Mouse (Mus musculus) hindbrain, embryonic 15.5 days (tissue): Measurements from ENCODE around the gene Qrfp. TPM values are rescaled to one million over a fixed set of nuclear protein-coding genes. Genes with fewer than 3 reads are reported as not detected.
A peak's percentile ranks its signal among the peaks of the same experiment; 100 is the strongest.

ENCODE experiments used
- ATAC-seq: fragments of 200-750 bp; cut with Nextera tagmentation; 2 replicates; pipeline ENCODE4 v1.8.0; 2017; ENCODE audit warnings: low read depth, moderate number of reproducible peaks, moderate TSS enrichment; ENCODE audit not compliant: low FRiP score
- H3K27ac ChIP-seq: fragments of 300-500 bp; sonication (generic); replicated peaks from 2 replicates; pipeline ENCODE4 v1.5.1; 2015; ENCODE audit warnings: mild to moderate bottlenecking, inconsistent platforms
- H3K27me3 ChIP-seq: fragments of 300-500 bp; sonication (generic); 2 replicates; pipeline ENCODE4 v1.6.1; 2015; ENCODE audit warnings: control low read depth, inconsistent platforms
- H3K36me3 ChIP-seq: fragments of 300-500 bp; sonication (generic); 2 replicates; pipeline ENCODE4 v1.6.1; 2015; ENCODE audit warnings: control low read depth, inconsistent platforms
- H3K4me1 ChIP-seq: fragments of 300-500 bp; sonication (generic); replicated peaks from 2 replicates; pipeline ENCODE4 v1.6.1; 2015; ENCODE audit warnings: control low read depth, inconsistent platforms
- H3K4me2 ChIP-seq: fragments of 300-500 bp; sonication (generic); 2 replicates; pipeline ENCODE4 v1.6.1; 2015; ENCODE audit warnings: moderate library complexity, mild to moderate bottlenecking, inconsistent platforms
- H3K4me3 ChIP-seq: fragments of 300-500 bp; sonication (generic); 2 replicates; pipeline ENCODE4 v1.5.1; 2015; ENCODE audit warnings: mild to moderate bottlenecking, inconsistent platforms
- H3K9ac ChIP-seq: fragments of 300-500 bp; sonication (generic); 2 replicates; pipeline ENCODE4 v1.6.1; 2015; ENCODE audit warnings: inconsistent platforms
- H3K9me3 ChIP-seq: fragments of 300-500 bp; sonication (generic); 2 replicates; pipeline ENCODE4 v1.6.1; 2016; ENCODE audit warnings: control low read depth, inconsistent platforms
- WGBS: fragments of 180-500 bp; shearing (Covaris S2); methylation state at CpG from one replicate; pipeline ENCODE4 v1.1.7; 2015; 5-methylcytosine and 5-hydroxymethylcytosine counted together
- polyA plus RNA-seq: library from polyadenylated mRNA; unstranded; fragments of >200 nt; fragmentation: Nextera tagmentation; extraction: Ambion mirVana; gene quantifications from 2 replicates; pipeline ENCODE4 v1.2.1, GENCODE M21; 2015

Gene Qrfp
- polyA plus RNA-seq, 1 experiment from 2014 or later: not detected

GRCm38 (mm10) chr2:31763271-31763670, 47.1 kb downstream of the Qrfp start:
- H3K9me3 ChIP-seq: no peaks in the 10 kb centered on the region
- no peak overlapping the region for H3K9ac ChIP-seq
- H3K36me3 ChIP-seq: no peaks in the 10 kb centered on the region
- ATAC-seq: no peak
- peak overlapping the region; percentile 24; the same call in 1 of the 2 replicates for H3K27ac ChIP-seq
- H3K4me1 ChIP-seq: peaks cover 59% of the 10 kb centered on the region
- H3K27me3 ChIP-seq: no peaks in the 10 kb centered on the region
- no peak overlapping the region for H3K4me3 ChIP-seq
- WGBS: 10% methylated on average over 2 of the region's 2 CpGs
- H3K4me2 ChIP-seq: 0 out of 2 replicates have a peak overlapping the region, but pooled peaks have one; percentile 2

- Histone ChIP-seq H3K4me3 (no peak overlapping the region), H3K27ac (peak overlapping the region; percentile 24; the same call in 1 of the 2 replicates), H3K4me2 (peak overlapping the region; percentile 2; the same call in 1 of the 2 replicates), H3K36me3 (no peaks in the 10 kb centered on the region), H3K4me1 (peaks cover 59% of the 10 kb centered on the region), H3K9me3 (no peaks in the 10 kb centered on the region), H3K27me3 (no peaks in the 10 kb centered on the region), H3K9ac (no peak overlapping the region)
- ATAC-seq: no peak
- WGBS: 10% methylated on average over 2 of the region's 2 CpGs
Observed at GRCm38 (mm10) chr2:31762853-31763252, 47.5 kb downstream of the Qrfp start.

GRCm38 (mm10) chr2:31762155-31762554, 48.2 kb downstream of the Qrfp start:
- Histone ChIP-seq H3K4me3 (no peak overlapping the region), H3K4me1 (peaks cover 54% of the 10 kb centered on the region), H3K9me3 (no peaks in the 10 kb centered on the region), H3K9ac (no peak overlapping the region), H3K27ac (no peak overlapping the region), H3K36me3 (no peaks in the 10 kb centered on the region), H3K27me3 (no peaks in the 10 kb centered on the region), H3K4me2 (peak overlapping the region; percentile 76)
- ATAC-seq: no peak
- WGBS: 29% methylated on average over 3 of the region's 3 CpGs

- H3K27me3 ChIP-seq: no peaks in the 10 kb centered on the region
- peak overlapping the region; percentile 58; the same call in 1 of the 2 replicates for H3K9ac ChIP-seq
- H3K4me3 ChIP-seq: peak overlapping the region; percentile 49
- no peak overlapping the region for H3K27ac ChIP-seq
- H3K4me1 ChIP-seq: peaks cover 54% of the 10 kb centered on the region
- 8% methylated on average over 4 of the region's 4 CpGs for WGBS
- peak overlapping the region; percentile 76 for H3K4me2 ChIP-seq
- no peaks in the 10 kb centered on the region for H3K36me3 ChIP-seq
- no peak for ATAC-seq
- H3K9me3 ChIP-seq: no peaks in the 10 kb centered on the region
Observed at GRCm38 (mm10) chr2:31761585-31761984, 48.8 kb downstream of the Qrfp start.

GRCm38 (mm10) chr2:31761115-31761531, 49.3 kb downstream of the Qrfp start:
- Histone ChIP-seq H3K36me3 (no peaks in the 10 kb centered on the region), H3K27ac (peak overlapping the region; percentile 28; the same call in 1 of the 2 replicates), H3K4me2 (peak overlapping the region; percentile 76), H3K4me1 (peaks cover 54% of the 10 kb centered on the region), H3K9ac (peak overlapping the region; percentile 58), H3K27me3 (no peaks in the 10 kb centered on the region), H3K9me3 (no peaks in the 10 kb centered on the region), H3K4me3 (peak overlapping the region; percentile 49)
- 14% methylated on average over 7 of the region's 7 CpGs for WGBS
- ATAC-seq: no peak

GRCm38 (mm10) chr2:31760486-31760885, 49.9 kb downstream of the Qrfp start:
- Histone ChIP-seq H3K27me3 (no peaks in the 10 kb centered on the region), H3K9me3 (no peaks in the 10 kb centered on the region), H3K36me3 (no peaks in the 10 kb centered on the region), H3K27ac (peak overlapping the region; percentile 28), H3K4me3 (peak overlapping the region; percentile 49), H3K4me1 (peaks cover 51% of the 10 kb centered on the region), H3K9ac (peak overlapping the region; percentile 58), H3K4me2 (peak overlapping the region; percentile 76)
- ATAC-seq: no peak
- WGBS: 4% methylated on average over 1 of the region's 1 CpGs

- ATAC-seq: peak; percentile 83
- 1% methylated on average over 42 of the region's 42 CpGs for WGBS
Observed at GRCm38 (mm10) chr2:31759751-31760460, 50.5 kb downstream of the Qrfp start.

GRCm38 (mm10) chr2:31758966-31759365, 51.4 kb downstream of the Qrfp start:
- H3K27ac ChIP-seq: no peak overlapping the region
- 0 out of 2 replicates have a peak, but pooled peaks cover 2% of the 10 kb centered on the region for H3K9me3 ChIP-seq
- H3K4me1 ChIP-seq: peaks cover 49% of the 10 kb centered on the region
- H3K9ac ChIP-seq: no peak overlapping the region
- H3K4me2 ChIP-seq: peak overlapping the region; percentile 76
- no peak overlapping the region for H3K4me3 ChIP-seq
- H3K36me3 ChIP-seq: no peaks in the 10 kb centered on the region
- no peaks in the 10 kb centered on the region for H3K27me3 ChIP-seq
- no peak for ATAC-seq
- 88% methylated on average over 5 of the region's 5 CpGs for WGBS

More at GRCm38 (mm10) chr2:31759751-31760460, 50.5 kb downstream of the Qrfp start:
- Histone ChIP-seq H3K4me1 (peaks cover 51% of the 10 kb centered on the region), H3K27me3 (no peaks in the 10 kb centered on the region), H3K4me3 (peak overlapping the region; percentile 49), H3K27ac (peak overlapping the region; percentile 28), H3K9me3 (no peaks in the 10 kb centered on the region), H3K36me3 (no peaks in the 10 kb centered on the region), H3K9ac (peak overlapping the region; percentile 58), H3K4me2 (peak overlapping the region; percentile 76)

- Histone ChIP-seq H3K9ac (no peak overlapping the region), H3K4me3 (no peak overlapping the region), H3K4me2 (no peak overlapping the region), H3K4me1 (peaks cover 37% of the 10 kb centered on the region), H3K9me3 (0 out of 2 replicates have a peak, but pooled peaks cover 3% of the 10 kb centered on the region), H3K27ac (no peak overlapping the region), H3K36me3 (no peaks in the 10 kb centered on the region), H3K27me3 (no peaks in the 10 kb centered on the region)
- ATAC-seq: no peak
Observed at GRCm38 (mm10) chr2:31757472-31757871, 52.9 kb downstream of the Qrfp start.

Other genes starting within 250 kb of the Qrfp start
- gene Fubp3, start 237.9 kb downstream of the Qrfp start, polyA plus RNA-seq: 47.9 and 48.5 TPM in 2 replicates
- gene Prdm12, start 170.5 kb downstream of the Qrfp start, polyA plus RNA-seq: 1.7 and 3.1 TPM in 2 replicates
- 42.0 and 42.4 TPM in 2 replicates for gene Exosc2, start 139.9 kb downstream of the Qrfp start, polyA plus RNA-seq
- 17.6 and 18.1 TPM in 2 replicates for gene Abl1, start 122.2 kb downstream of the Qrfp start, polyA plus RNA-seq
- 7.7 and 8.1 TPM in 2 replicates for gene Fibcd1, start 35.4 kb upstream of the Qrfp start, polyA plus RNA-seq
- gene Lamc3, start 76.7 kb upstream of the Qrfp start, polyA plus RNA-seq: 4.9 and 5.4 TPM in 2 replicates
- 23.5 and 23.7 TPM in 2 replicates for gene Aif1l, start 139.6 kb upstream of the Qrfp start, polyA plus RNA-seq
- 61.6 and 64.8 TPM in 2 replicates for gene Nup214, start 163.9 kb upstream of the Qrfp start, polyA plus RNA-seq